Mouse (Mus musculus) E14TG2a.4 (cell line): Measurements from ENCODE around the gene Rhoh.

Source experiments
- CTCF ChIP-seq: conservative IDR thresholded peaks from 2 replicates; pipeline ENCODE4 v1.5.1; 2014; ENCODE audit warnings: low read length
- NANOG ChIP-seq: IDR thresholded peaks from 2 replicates; pipeline ENCODE4 v1.6.1; 2014; ENCODE audit warnings: borderline replicate concordance, low read length, mixed read lengths

DNA sequence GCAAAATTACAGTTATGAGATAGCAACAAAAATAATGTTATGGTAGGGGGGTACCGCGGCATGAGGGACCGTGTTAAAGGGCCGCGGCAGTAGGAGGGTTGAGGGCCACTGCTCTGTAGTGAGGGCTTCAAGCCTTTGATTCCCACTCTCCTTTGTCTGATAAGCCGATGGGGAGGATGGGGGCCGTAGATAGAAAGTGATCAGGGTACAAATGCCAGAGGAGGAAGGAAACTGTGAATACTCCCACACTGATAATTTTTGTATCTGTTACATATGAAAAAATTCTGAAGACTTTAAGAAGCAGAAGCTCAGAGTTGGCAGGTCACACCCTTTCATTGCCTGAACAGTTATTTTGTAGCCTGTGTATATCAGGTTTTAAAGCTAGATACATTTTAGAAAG, 18.1 kb upstream of the Rhoh start:
- TF ChIP-seq CTCF (no peak), NANOG (no peak)
